Mouse (Mus musculus): Measurements from ENCODE around the gene Mvp. TPM values are rescaled to one million over a fixed set of nuclear protein-coding genes. Genes with fewer than 3 reads are reported as not detected.

Mvp gene
- polyA plus RNA-seq, 1 experiment, result 64.9 TPM

DNA sequence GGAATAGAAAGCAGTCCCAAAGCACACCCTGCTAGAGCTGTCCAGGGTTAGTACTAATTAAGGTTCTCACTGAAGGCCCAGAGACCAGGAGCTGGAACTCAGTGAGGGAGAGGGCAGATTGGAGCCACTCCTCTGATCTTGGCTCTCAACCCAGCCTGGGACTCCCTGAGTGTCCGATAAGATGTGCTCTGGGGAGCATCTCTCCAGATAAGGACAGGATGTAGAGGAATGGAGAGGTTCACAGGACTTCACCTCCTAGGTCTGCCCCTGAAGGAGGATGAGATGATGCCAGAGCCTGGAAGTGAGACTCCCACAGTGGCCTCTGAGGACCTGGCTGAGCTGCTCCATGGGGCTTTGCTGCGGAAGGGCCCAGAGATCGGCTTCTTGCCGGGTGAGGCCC is 62.7 kb downstream of the Mvp start:
- 54% methylated on average over 4 of the region's 4 CpGs for WGBS
- Histone ChIP-seq H3K36me3 (ENCODE audit: control insufficient read depth, insufficient read depth, low read length) (no peaks in the 10 kb centered on the region), H3K27me3 (ENCODE audit: control insufficient read depth, insufficient read depth, low read length) (peaks cover 2% of the 10 kb centered on the region; the same call in 1 of the 2 replicates), H3K4me1 (replicated peaks; ENCODE audit: control insufficient read depth, insufficient read depth, low read length) (peaks cover 11% of the 10 kb centered on the region), H3K27ac (ENCODE audit: control insufficient read depth, insufficient read depth, low read length) (no peak overlapping the region), H3K4me3 (ENCODE audit: control insufficient read depth, insufficient read depth, low read length) (no peak overlapping the region)
- DNase-seq, result no peak
- TF ChIP-seq POLR2A (IDR thresholded peaks at IDR 0.05; ENCODE audit: control insufficient read depth, extremely low read depth, insufficient read depth, low read length, poor library complexity), result no peak

DNA sequence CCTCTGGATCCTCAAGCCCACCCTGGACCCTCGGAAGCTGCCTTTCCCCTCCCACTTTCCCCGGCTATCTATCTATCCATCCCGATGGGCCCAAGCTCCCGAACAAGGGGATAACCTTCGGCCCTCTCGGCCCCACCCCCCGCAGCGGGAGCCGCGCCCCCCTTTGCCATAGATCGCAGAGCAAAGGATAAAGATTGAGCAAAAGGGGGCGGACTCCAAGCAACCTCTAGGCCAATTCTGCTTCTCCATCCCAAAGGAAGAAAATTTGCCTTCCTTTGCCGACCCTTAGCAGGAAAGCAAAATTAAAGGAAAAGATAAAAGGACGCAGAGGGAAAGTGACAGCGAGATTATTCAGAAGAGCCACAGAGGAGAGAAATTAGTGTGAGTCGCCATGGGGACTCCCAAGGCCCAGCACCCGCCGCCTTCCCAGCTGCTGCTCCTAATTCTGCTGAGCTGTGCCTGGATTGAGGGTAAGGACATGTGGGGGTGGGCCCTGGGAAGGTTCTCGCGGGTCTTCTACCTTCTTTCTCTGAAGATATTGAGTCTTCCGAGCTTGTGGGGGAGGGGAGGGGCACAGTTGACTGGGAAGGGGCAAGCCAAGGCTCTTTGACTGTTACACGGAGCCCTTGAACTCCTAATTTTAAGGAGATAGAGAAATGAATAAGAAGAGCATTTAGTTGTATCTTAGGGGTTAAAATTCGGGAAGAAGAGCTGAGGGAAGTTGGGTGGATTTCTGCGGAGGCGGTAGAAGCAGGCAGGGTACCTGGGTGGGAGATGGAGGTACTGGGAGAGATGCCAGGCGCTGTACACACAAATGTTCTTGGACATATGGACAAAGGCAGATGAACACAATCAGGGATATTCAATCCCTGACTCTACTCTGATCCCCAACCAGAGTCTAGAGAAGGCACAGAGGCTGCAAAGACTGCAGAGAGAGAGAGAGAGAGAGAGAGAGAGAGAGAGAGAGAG is 63.5 kb downstream of the Mvp start:
- Histone ChIP-seq H3K36me3 (ENCODE audit: control insufficient read depth, insufficient read depth, low read length) (no peaks in the 10 kb centered on the region), H3K4me1 (replicated peaks; ENCODE audit: control insufficient read depth, insufficient read depth, low read length) (peaks cover 11% of the 10 kb centered on the region), H3K27me3 (ENCODE audit: control insufficient read depth, insufficient read depth, low read length) (peaks cover 2% of the 10 kb centered on the region; the same call in 1 of the 2 replicates), H3K27ac (ENCODE audit: control insufficient read depth, insufficient read depth, low read length) (no peak overlapping the region), H3K4me3 (ENCODE audit: control insufficient read depth, insufficient read depth, low read length) (no peak overlapping the region)
- DNase-seq, result no peak
- WGBS, result 18% methylated on average over 26 of the region's 26 CpGs
- TF ChIP-seq POLR2A (IDR thresholded peaks at IDR 0.05; ENCODE audit: control insufficient read depth, extremely low read depth, insufficient read depth, low read length, poor library complexity) (no peak), CTCF (IDR thresholded peaks at IDR 0.05; ENCODE audit: borderline replicate concordance, control insufficient read depth, extremely low read depth, insufficient read depth, low read length, poor library complexity) (no peak)

DNA sequence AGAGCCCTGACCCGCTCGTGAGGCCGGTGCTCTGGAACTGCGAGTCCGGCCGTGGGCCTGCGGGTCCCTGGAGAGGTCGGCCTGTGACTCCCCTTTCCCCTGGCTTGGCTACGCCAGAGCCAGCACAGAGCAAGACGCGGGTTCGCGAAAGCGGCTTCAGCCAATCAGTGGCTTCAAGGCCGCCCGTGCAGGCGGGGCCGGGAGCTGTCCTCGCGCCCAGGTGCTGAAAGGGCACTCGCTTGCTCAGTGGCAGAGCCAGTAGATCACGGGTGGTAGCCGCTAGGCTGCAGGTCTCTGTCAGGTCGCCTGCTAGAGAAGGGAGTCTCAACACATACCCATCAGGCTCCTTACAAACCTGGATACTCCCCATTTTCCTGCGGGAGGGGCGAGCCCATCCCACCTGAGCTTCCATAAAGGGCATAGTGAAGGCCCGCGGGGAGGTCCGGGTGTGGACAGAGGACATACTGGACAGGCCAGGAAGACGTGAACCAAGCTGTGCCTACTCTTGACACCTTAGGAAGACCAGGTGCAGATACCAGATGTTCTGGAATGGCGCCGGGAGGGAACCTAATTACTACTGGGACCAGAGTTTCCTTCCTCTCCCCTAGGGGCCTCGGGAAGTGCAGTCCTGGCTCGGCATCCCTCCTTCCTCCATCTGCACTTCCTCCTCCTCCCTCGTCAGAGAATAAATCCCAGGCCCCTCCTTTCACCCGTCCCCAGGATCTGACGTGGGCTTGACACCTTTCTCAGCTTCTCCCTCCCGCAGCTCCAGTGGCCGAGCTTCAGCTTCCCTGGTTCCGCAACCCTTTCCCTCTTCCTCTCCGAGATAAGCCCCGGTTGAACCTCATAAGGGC is 64.4 kb downstream of the Mvp start, which contains the start of gene Sez6l2:
TSS of gene Sez6l2 (plus strand) at position 771 of the 854 bp plus-strand sequence.
- Histone ChIP-seq H3K4me3 (ENCODE audit: control insufficient read depth, insufficient read depth, low read length) (peak within 1 kb of the TSS; percentile 2), H3K27me3 (ENCODE audit: control insufficient read depth, insufficient read depth, low read length) (peaks cover 2% of the 10 kb centered on the region; the same call in 1 of the 2 replicates), H3K27ac (ENCODE audit: control insufficient read depth, insufficient read depth, low read length) (no peak within 1 kb of the TSS), H3K36me3 (ENCODE audit: control insufficient read depth, insufficient read depth, low read length) (no peaks in the 10 kb centered on the region), H3K4me1 (replicated peaks; ENCODE audit: control insufficient read depth, insufficient read depth, low read length) (peaks cover 11% of the 10 kb centered on the region)
- 3% methylated on average over 42 of the region's 42 CpGs for WGBS
- peak; percentile 93 for DNase-seq
- TF ChIP-seq POLR2A (IDR thresholded peaks at IDR 0.05; ENCODE audit: control insufficient read depth, extremely low read depth, insufficient read depth, low read length, poor library complexity), result no peak
- no peak for TF ChIP-seq CTCF (IDR thresholded peaks at IDR 0.05; ENCODE audit: borderline replicate concordance, control insufficient read depth, extremely low read depth, insufficient read depth, low read length, poor library complexity)

DNA sequence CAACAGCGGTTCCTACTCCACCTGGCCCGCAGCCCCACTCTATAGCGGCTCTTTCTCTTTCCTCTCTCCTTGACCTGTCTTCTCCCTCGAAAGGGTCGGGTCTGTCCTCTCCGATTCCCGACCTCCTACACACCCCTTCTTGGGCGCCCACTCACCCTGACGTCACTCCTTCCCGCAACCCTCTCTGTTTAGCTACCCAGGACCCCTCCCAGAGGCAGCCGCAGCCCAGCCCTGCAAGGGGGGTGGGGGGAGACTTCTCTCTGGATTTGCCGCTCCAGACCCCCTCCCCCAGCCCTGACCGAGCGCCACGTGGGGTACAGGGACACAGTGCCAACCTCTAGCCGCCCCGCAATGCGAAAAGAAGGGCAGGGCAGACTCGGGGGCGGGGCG is 65.0 kb downstream of the Mvp start, which contains the start of gene Asphd1:
TSS of gene Asphd1 (minus strand) at position 180 of the 390 bp plus-strand sequence.
- H3K4me1 ChIP-seq (replicated peaks; ENCODE audit: control insufficient read depth, insufficient read depth, low read length), result peaks cover 11% of the 10 kb centered on the region
- peaks cover 2% of the 10 kb centered on the region; the same call in 1 of the 2 replicates for H3K27me3 ChIP-seq (ENCODE audit: control insufficient read depth, insufficient read depth, low read length)
- H3K4me3 ChIP-seq (ENCODE audit: control insufficient read depth, insufficient read depth, low read length), result peak within 1 kb of the TSS; percentile 2
- TF ChIP-seq POLR2A (IDR thresholded peaks at IDR 0.05; ENCODE audit: control insufficient read depth, extremely low read depth, insufficient read depth, low read length, poor library complexity) (no peak), CTCF (IDR thresholded peaks at IDR 0.05; ENCODE audit: borderline replicate concordance, control insufficient read depth, extremely low read depth, insufficient read depth, low read length, poor library complexity) (no peak)
- no peaks in the 10 kb centered on the region for H3K36me3 ChIP-seq (ENCODE audit: control insufficient read depth, insufficient read depth, low read length)
- no peak for DNase-seq
- 4% methylated on average over 21 of the region's 21 CpGs for WGBS
- H3K27ac ChIP-seq (ENCODE audit: control insufficient read depth, insufficient read depth, low read length), result no peak within 1 kb of the TSS

DNA sequence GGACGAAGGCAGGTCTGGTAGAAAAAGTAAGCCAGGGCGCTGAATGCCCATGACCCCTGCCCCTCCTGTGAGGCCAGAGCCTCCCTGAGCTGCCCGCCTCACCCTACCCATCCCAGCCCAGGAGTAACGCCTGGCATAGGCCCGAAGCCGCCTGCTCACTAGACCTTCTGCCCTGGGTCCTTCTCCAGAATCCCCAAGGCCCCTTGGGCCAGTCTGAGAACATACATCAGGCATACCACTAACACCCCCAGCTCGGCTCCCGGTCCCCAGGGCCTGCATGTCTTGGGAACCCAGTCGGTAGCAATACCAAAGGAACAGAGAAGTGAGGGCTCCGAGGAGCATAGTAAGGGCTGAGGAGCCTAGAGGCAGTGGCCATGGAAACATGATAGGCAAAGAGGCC is 65.8 kb downstream of the Mvp start:
- Histone ChIP-seq H3K36me3 (ENCODE audit: control insufficient read depth, insufficient read depth, low read length) (no peaks in the 10 kb centered on the region), H3K4me3 (ENCODE audit: control insufficient read depth, insufficient read depth, low read length) (no peak overlapping the region), H3K27ac (ENCODE audit: control insufficient read depth, insufficient read depth, low read length) (no peak overlapping the region), H3K27me3 (ENCODE audit: control insufficient read depth, insufficient read depth, low read length) (peaks cover 2% of the 10 kb centered on the region; the same call in 1 of the 2 replicates), H3K4me1 (replicated peaks; ENCODE audit: control insufficient read depth, insufficient read depth, low read length) (peaks cover 11% of the 10 kb centered on the region)
- 88% methylated on average over 10 of the region's 10 CpGs for WGBS
- TF ChIP-seq CTCF (IDR thresholded peaks at IDR 0.05; ENCODE audit: borderline replicate concordance, control insufficient read depth, extremely low read depth, insufficient read depth, low read length, poor library complexity) (no peak), POLR2A (IDR thresholded peaks at IDR 0.05; ENCODE audit: control insufficient read depth, extremely low read depth, insufficient read depth, low read length, poor library complexity) (no peak)
- DNase-seq, result no peak

DNA sequence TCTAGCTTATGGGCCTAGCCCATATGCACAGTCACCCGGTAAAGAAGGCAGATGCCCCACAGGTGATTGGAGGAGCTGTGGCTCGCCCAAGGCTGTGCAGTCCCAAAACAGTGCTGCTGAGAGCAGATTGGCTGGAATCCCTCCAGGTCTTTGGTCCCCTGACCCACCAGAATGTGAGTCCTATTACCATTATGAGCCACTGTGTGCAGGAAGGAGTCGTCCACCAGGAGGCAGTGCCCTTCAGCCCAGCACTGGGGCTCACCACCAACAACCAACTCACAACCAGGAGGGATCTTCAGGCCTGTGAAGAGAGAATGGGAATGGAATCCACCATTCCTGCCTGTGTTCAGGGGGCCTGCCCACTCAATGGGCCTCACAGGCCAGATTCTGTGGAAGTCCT is 67.9 kb downstream of the Mvp start:
- peak; percentile 44 for DNase-seq
- H3K27ac ChIP-seq (ENCODE audit: control insufficient read depth, insufficient read depth, low read length), result no peak overlapping the region
- peaks cover 2% of the 10 kb centered on the region; the same call in 1 of the 2 replicates for H3K27me3 ChIP-seq (ENCODE audit: control insufficient read depth, insufficient read depth, low read length)
- no peaks in the 10 kb centered on the region for H3K36me3 ChIP-seq (ENCODE audit: control insufficient read depth, insufficient read depth, low read length)
- TF ChIP-seq CTCF (IDR thresholded peaks at IDR 0.05; ENCODE audit: borderline replicate concordance, control insufficient read depth, extremely low read depth, insufficient read depth, low read length, poor library complexity) (peak; percentile 78), POLR2A (IDR thresholded peaks at IDR 0.05; ENCODE audit: control insufficient read depth, extremely low read depth, insufficient read depth, low read length, poor library complexity) (no peak)
- WGBS, result 72% methylated on average over 3 of the region's 3 CpGs
- H3K4me1 ChIP-seq (replicated peaks; ENCODE audit: control insufficient read depth, insufficient read depth, low read length), result peaks cover 6% of the 10 kb centered on the region
- no peak overlapping the region for H3K4me3 ChIP-seq (ENCODE audit: control insufficient read depth, insufficient read depth, low read length)
